Mouse (Mus musculus): ENCODE data around the gene Tshz3. TPM values are rescaled to one million over a fixed set of nuclear protein-coding genes. Genes with fewer than 3 reads are reported as not detected.
A peak's percentile ranks its signal among the peaks of the same experiment; 100 is the strongest.

The Tshz3 gene
- polyA plus RNA-seq, 1 experiment from 2014 or later = 104 TPM

- Histone ChIP-seq H3K36me3 (ENCODE audit: control insufficient read depth, insufficient read depth, low read length) (no peaks in the 10 kb centered on the region; the same call in 1 of the 2 replicates), H3K9ac (replicated peaks; ENCODE audit: low read depth, low read length) (peak overlapping the region; percentile 54; the same call in 1 of the 2 replicates), H3K4me2 (ENCODE audit: low read depth, low read length) (peak overlapping the region; percentile 65), H3K4me3 (ENCODE audit: low read depth, low read length) (peak overlapping the region; percentile 29; the same call in 1 of the 2 replicates), H3K27me3 (ENCODE audit: control insufficient read depth, insufficient read depth, low read length) (no peaks in the 10 kb centered on the region), H3K9me3 (ENCODE audit: control insufficient read depth, low read length) (no peaks in the 10 kb centered on the region), H3K27ac (ENCODE audit: low read depth, low read length) (peak overlapping the region; percentile 87), H3K4me1 (ENCODE audit: control insufficient read depth, insufficient read depth, low read length) (peaks cover 64% of the 10 kb centered on the region)
- 6% methylated on average over 10 of the region's 10 CpGs for WGBS
- ATAC-seq (ENCODE audit: low read depth) = peak; percentile 77
Measured at GRCm38 (mm10) chr7:36707266-36707665, 9.3 kb downstream of the Tshz3 start.

GRCm38 (mm10) chr7:36707681-36708350 is 9.9 kb downstream of the Tshz3 start:
- Histone ChIP-seq H3K9ac (replicated peaks; ENCODE audit: low read depth, low read length) (peak overlapping the region; percentile 54), H3K4me3 (ENCODE audit: low read depth, low read length) (peak overlapping the region; percentile 29), H3K36me3 (ENCODE audit: control insufficient read depth, insufficient read depth, low read length) (no peaks in the 10 kb centered on the region; the same call in 1 of the 2 replicates), H3K4me2 (ENCODE audit: low read depth, low read length) (peak overlapping the region; percentile 65), H3K9me3 (ENCODE audit: control insufficient read depth, low read length) (no peaks in the 10 kb centered on the region), H3K4me1 (ENCODE audit: control insufficient read depth, insufficient read depth, low read length) (peaks cover 58% of the 10 kb centered on the region), H3K27me3 (ENCODE audit: control insufficient read depth, insufficient read depth, low read length) (no peaks in the 10 kb centered on the region), H3K27ac (ENCODE audit: low read depth, low read length) (peak overlapping the region; percentile 87)
- peak; percentile 63 for ATAC-seq (ENCODE audit: low read depth)
- 5% methylated on average over 17 of the region's 17 CpGs for WGBS

- peaks cover 58% of the 10 kb centered on the region for H3K4me1 ChIP-seq (ENCODE audit: control insufficient read depth, insufficient read depth, low read length)
Measured at GRCm38 (mm10) chr7:36708823-36709222, 10.9 kb downstream of the Tshz3 start.

DNA sequence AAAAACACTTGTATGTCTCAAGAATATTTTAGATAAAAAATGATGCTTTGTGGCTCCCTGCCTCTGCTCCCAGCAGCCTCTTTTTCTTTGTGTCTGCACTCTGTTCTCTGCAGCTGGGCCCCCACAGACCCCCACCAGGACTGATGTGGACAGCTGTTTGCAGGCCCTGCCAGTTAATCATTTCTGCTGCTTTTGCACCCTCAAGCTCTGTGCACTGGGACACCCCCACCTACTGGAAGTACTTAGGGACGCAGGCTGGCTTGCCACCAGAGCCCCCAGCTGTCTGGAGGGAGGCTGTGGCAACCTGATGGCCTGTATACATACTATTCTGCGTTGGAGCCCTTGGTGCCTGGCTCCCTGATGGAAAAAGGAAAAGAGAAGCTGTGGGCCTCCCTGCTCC is 11.3 kb downstream of the Tshz3 start:
- WGBS = 3% methylated on average over 2 of the region's 2 CpGs
- H3K4me2 ChIP-seq (ENCODE audit: low read depth, low read length) = peak overlapping the region; percentile 65; the same call in 1 of the 2 replicates
- peak overlapping the region; percentile 76 for H3K27ac ChIP-seq (ENCODE audit: low read depth, low read length)
- no peaks in the 10 kb centered on the region for H3K9me3 ChIP-seq (ENCODE audit: control insufficient read depth, low read length)
- H3K36me3 ChIP-seq (ENCODE audit: control insufficient read depth, insufficient read depth, low read length) = no peaks in the 10 kb centered on the region
- H3K27me3 ChIP-seq (ENCODE audit: control insufficient read depth, insufficient read depth, low read length) = no peaks in the 10 kb centered on the region
- peak; percentile 28; the same call in 1 of the 2 replicates for ATAC-seq (ENCODE audit: low read depth)
- peaks cover 57% of the 10 kb centered on the region for H3K4me1 ChIP-seq (ENCODE audit: control insufficient read depth, insufficient read depth, low read length)
- H3K9ac ChIP-seq (replicated peaks; ENCODE audit: low read depth, low read length) = peak overlapping the region; percentile 42; the same call in 1 of the 2 replicates
- no peak overlapping the region for H3K4me3 ChIP-seq (ENCODE audit: low read depth, low read length)

More at GRCm38 (mm10) chr7:36708823-36709222, 10.9 kb downstream of the Tshz3 start:
- H3K9ac ChIP-seq (replicated peaks; ENCODE audit: low read depth, low read length) = peak overlapping the region; percentile 54
- H3K27ac ChIP-seq (ENCODE audit: low read depth, low read length) = peak overlapping the region; percentile 87
- H3K36me3 ChIP-seq (ENCODE audit: control insufficient read depth, insufficient read depth, low read length) = no peaks in the 10 kb centered on the region
- no peaks in the 10 kb centered on the region for H3K27me3 ChIP-seq (ENCODE audit: control insufficient read depth, insufficient read depth, low read length)
- H3K4me2 ChIP-seq (ENCODE audit: low read depth, low read length) = peak overlapping the region; percentile 65
- no peak for ATAC-seq (ENCODE audit: low read depth)
- H3K9me3 ChIP-seq (ENCODE audit: control insufficient read depth, low read length) = no peaks in the 10 kb centered on the region
- peak overlapping the region; percentile 29 for H3K4me3 ChIP-seq (ENCODE audit: low read depth, low read length)
- WGBS = 16% methylated on average over 3 of the region's 3 CpGs

DNA sequence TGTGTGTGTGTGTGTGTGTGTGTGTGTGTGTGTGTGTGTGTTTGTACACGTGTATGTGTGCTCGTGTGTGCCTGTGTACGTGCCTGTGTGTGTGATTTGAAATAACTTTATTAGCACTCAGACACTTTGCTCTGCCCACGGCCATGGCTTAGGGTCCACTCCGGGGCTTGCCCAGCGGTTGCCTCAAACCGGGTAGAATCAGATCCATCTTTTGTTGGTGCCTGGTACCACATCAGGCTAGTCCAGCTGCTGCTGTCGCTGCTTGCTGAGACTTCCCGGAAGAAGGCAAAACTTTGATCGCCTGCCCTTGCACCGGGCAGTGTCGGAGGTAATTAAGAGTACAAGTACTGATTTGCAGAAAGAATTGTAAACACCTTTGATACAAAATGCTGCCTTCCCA is 12.1 kb downstream of the Tshz3 start:
- Histone ChIP-seq H3K4me1 (ENCODE audit: control insufficient read depth, insufficient read depth, low read length) (peaks cover 58% of the 10 kb centered on the region), H3K9me3 (ENCODE audit: control insufficient read depth, low read length) (no peaks in the 10 kb centered on the region), H3K36me3 (ENCODE audit: control insufficient read depth, insufficient read depth, low read length) (no peaks in the 10 kb centered on the region), H3K9ac (replicated peaks; ENCODE audit: low read depth, low read length) (no peak overlapping the region), H3K27me3 (ENCODE audit: control insufficient read depth, insufficient read depth, low read length) (no peaks in the 10 kb centered on the region), H3K4me2 (ENCODE audit: low read depth, low read length) (peak overlapping the region; percentile 65), H3K4me3 (ENCODE audit: low read depth, low read length) (peak overlapping the region; percentile 12), H3K27ac (ENCODE audit: low read depth, low read length) (peak overlapping the region; percentile 48)
- ATAC-seq (ENCODE audit: low read depth) = no peak
- WGBS = 8% methylated on average over 12 of the region's 12 CpGs

DNA sequence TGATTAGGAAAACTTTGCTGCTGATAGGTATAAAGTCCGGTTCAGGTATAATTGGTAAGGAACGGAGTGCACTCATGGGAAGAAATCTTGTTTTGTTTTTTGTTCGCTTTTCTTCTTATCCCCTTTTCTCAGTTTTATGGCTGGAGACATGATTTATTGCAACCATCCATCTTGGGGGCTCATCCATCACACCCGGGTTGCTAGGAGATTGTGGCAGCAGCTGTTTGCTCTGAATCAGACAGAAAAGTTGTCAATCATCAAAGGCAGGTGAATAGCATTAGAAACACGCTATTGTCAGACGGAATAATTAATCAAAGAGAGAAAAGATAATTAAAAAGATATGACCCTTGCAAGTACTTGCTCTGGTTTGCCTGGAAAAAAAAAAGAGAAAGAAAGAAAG is 12.5 kb downstream of the Tshz3 start:
- no peaks in the 10 kb centered on the region for H3K9me3 ChIP-seq (ENCODE audit: control insufficient read depth, low read length)
- H3K27me3 ChIP-seq (ENCODE audit: control insufficient read depth, insufficient read depth, low read length) = no peaks in the 10 kb centered on the region
- H3K27ac ChIP-seq (ENCODE audit: low read depth, low read length) = peak overlapping the region; percentile 48
- peak overlapping the region; percentile 12 for H3K4me3 ChIP-seq (ENCODE audit: low read depth, low read length)
- no peaks in the 10 kb centered on the region for H3K36me3 ChIP-seq (ENCODE audit: control insufficient read depth, insufficient read depth, low read length)
- H3K4me2 ChIP-seq (ENCODE audit: low read depth, low read length) = peak overlapping the region; percentile 65
- H3K9ac ChIP-seq (replicated peaks; ENCODE audit: low read depth, low read length) = no peak overlapping the region
- H3K4me1 ChIP-seq (ENCODE audit: control insufficient read depth, insufficient read depth, low read length) = peaks cover 57% of the 10 kb centered on the region
- ATAC-seq (ENCODE audit: low read depth) = no peak
- 8% methylated on average over 6 of the region's 6 CpGs for WGBS

- H3K27me3 ChIP-seq (ENCODE audit: control insufficient read depth, insufficient read depth, low read length) = no peaks in the 10 kb centered on the region
- H3K27ac ChIP-seq (ENCODE audit: low read depth, low read length) = no peak overlapping the region
- no peak overlapping the region for H3K4me3 ChIP-seq (ENCODE audit: low read depth, low read length)
- WGBS = 74% methylated on average over 2 of the region's 2 CpGs
- H3K9me3 ChIP-seq (ENCODE audit: control insufficient read depth, low read length) = no peaks in the 10 kb centered on the region
- ATAC-seq (ENCODE audit: low read depth) = no peak
- no peaks in the 10 kb centered on the region for H3K36me3 ChIP-seq (ENCODE audit: control insufficient read depth, insufficient read depth, low read length)
- H3K4me1 ChIP-seq (ENCODE audit: control insufficient read depth, insufficient read depth, low read length) = peaks cover 45% of the 10 kb centered on the region
- no peak overlapping the region for H3K4me2 ChIP-seq (ENCODE audit: low read depth, low read length)
- no peak overlapping the region for H3K9ac ChIP-seq (replicated peaks; ENCODE audit: low read depth, low read length)
Measured at GRCm38 (mm10) chr7:36711766-36712165, 13.8 kb downstream of the Tshz3 start.

GRCm38 (mm10) chr7:36714323-36714722 is 16.4 kb downstream of the Tshz3 start:
- Histone ChIP-seq H3K4me2 (ENCODE audit: low read depth, low read length) (no peak overlapping the region), H3K27me3 (ENCODE audit: control insufficient read depth, insufficient read depth, low read length) (no peaks in the 10 kb centered on the region), H3K9me3 (ENCODE audit: control insufficient read depth, low read length) (no peaks in the 10 kb centered on the region), H3K36me3 (ENCODE audit: control insufficient read depth, insufficient read depth, low read length) (no peaks in the 10 kb centered on the region), H3K9ac (replicated peaks; ENCODE audit: low read depth, low read length) (no peak overlapping the region), H3K4me1 (ENCODE audit: control insufficient read depth, insufficient read depth, low read length) (peaks cover 43% of the 10 kb centered on the region), H3K4me3 (ENCODE audit: low read depth, low read length) (no peak overlapping the region), H3K27ac (ENCODE audit: low read depth, low read length) (no peak overlapping the region)
- 62% methylated on average over 7 of the region's 7 CpGs for WGBS
- no peak for ATAC-seq (ENCODE audit: low read depth)

- H3K9me3 ChIP-seq (ENCODE audit: control insufficient read depth, low read length) = no peaks in the 10 kb centered on the region
- no peak overlapping the region for H3K4me3 ChIP-seq (ENCODE audit: low read depth, low read length)
- H3K4me2 ChIP-seq (ENCODE audit: low read depth, low read length) = no peak overlapping the region
- H3K9ac ChIP-seq (replicated peaks; ENCODE audit: low read depth, low read length) = no peak overlapping the region
- no peaks in the 10 kb centered on the region for H3K36me3 ChIP-seq (ENCODE audit: control insufficient read depth, insufficient read depth, low read length)
- peaks cover 30% of the 10 kb centered on the region for H3K4me1 ChIP-seq (ENCODE audit: control insufficient read depth, insufficient read depth, low read length)
- ATAC-seq (ENCODE audit: low read depth) = peak; percentile 71; the same call in 1 of the 2 replicates
- 23% methylated on average over 6 of the region's 6 CpGs for WGBS
- no peaks in the 10 kb centered on the region for H3K27me3 ChIP-seq (ENCODE audit: control insufficient read depth, insufficient read depth, low read length)
- 0 out of 2 replicates have a peak overlapping the region, but pooled peaks have one; percentile 7 for H3K27ac ChIP-seq (ENCODE audit: low read depth, low read length)
Measured at GRCm38 (mm10) chr7:36717192-36717591, 19.3 kb downstream of the Tshz3 start.

Data from neural tube, embryonic 14.5 days (tissue).